Mouse (Mus musculus) small intestine, adult 2 months (tissue): ENCODE measurements at regions not wholly inside any gene's neighbourhood (a gene's known extent, or its start where the extent isn't known, plus 50 kb on each side); places are given as distances from the start of the nearest gene placed in this dataset.

Experiments
- CTCF ChIP-seq: fragments of 200-500 bp; IDR thresholded peaks from 2 replicates; pipeline ENCODE4 v1.5.1; 2012; ENCODE audit warnings: low read depth, mild to moderate bottlenecking, control low read depth, inconsistent platforms, low read length, moderate library complexity, mixed read lengths; ENCODE audit not compliant: insufficient replicate concordance, insufficient read length; ENCODE audit errors: extremely low read depth
- POLR2A ChIP-seq: fragments of 200-500 bp; IDR thresholded peaks from 2 replicates; pipeline ENCODE4 v1.6.1; 2012; ENCODE audit warnings: low read depth, mild to moderate bottlenecking, control low read depth, inconsistent platforms, low read length, moderate library complexity

DNA sequence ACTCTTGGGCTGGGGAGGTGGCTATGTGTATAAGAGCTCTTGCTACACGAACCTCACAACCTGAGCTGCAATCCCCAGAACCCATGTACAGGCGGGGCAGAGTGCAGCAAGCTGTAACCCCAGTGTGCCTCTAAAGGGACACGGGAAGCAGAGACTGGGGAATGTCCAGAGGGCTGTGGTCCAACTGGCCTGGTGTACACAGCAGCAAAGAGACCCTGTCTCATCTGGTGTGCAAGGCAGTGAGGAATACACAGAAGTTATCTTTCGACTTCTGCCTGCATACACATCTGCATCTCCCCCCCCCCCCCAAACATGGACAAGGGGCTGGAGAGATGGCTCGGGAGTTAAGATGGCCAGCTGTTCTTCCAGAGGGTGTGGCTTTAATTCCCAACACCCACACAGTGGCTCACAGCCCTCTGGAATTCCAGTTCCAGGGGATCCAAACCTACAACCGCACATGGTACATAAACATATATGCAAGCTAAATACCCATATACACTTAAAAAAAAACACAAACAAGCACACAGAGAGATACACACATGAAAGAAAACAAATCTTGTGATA is 86.4 kb downstream of the Vcpkmt start:
- TF ChIP-seq CTCF (no peak), POLR2A (no peak)
